8 mouse cellular contexts compared by ENCODE assay signal in the genomic region with DNA sequence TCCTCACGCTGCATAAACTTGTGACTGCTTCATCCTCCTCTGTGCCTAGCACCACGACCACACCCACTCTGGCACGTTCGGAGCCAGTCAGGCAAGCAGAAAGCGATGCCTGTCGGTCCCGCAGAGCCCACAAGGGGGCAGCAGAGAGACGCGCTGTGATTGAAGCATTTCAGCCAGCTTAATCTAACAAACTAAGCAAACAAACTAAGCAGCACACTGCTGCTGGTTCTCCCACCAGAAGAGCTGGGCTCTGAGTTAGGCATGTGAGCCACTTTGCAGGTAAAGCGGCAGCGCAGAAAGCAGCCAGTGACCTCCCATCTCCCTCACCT. TPM values are rescaled to one million over a fixed set of nuclear protein-coding genes. Genes with fewer than 3 reads are reported as not detected.
DNase-seq lines count a peak whose midpoint lies in the region; ATAC-seq and TF ChIP-seq lines count a peak whose summit lies in the region.

No protein-coding gene starts in this region.

- peak; percentile 95 to 97 for TF ChIP-seq CTCF in CH12.LX (conservative IDR thresholded peaks at IDR 0.05 in 1 of 2, IDR thresholded peaks at IDR 0.05 in 1 of 2; ENCODE audit: low read depth in 2 of 2, low read length in 2 of 2)

- in situ Hi-C loops in CH12.LX (cut with MboI; ENCODE audit: low pct_ligation_motif_present, low pct_unique_long_range_greater_than_20kb, low sequenced_read_pairs): loop anchor here (10.0 kb wide), 1 partner anchor 153 kb away; the partner anchor contains the start of gene Htr6

- WGBS in forebrain, embryonic 12.5 days: 2% methylated on average over 11 of the region's 11 CpGs
- WGBS in heart, embryonic 16.5 days: under 1% methylated on average over 11 of the region's 11 CpGs
- 3% methylated on average over 11 of the region's 11 CpGs for WGBS in liver, embryonic 13.5 days (ENCODE audit: insufficient replicate concordance)
- under 1% methylated on average over 11 of the region's 11 CpGs for WGBS in neural tube, embryonic 11.5 days
- WGBS in stomach, embryonic 16.5 days: 2% methylated on average over 11 of the region's 11 CpGs

- no peaks in the 10 kb centered on the region for H3K79me2 ChIP-seq in CH12.LX (replicated peaks; ENCODE audit: control insufficient read depth, extremely low read depth, insufficient read depth, poor library complexity, severe bottlenecking)

- peaks cover 6% of the 10 kb centered on the region for H3K9me3 ChIP-seq in CH12.LX (replicated peaks; ENCODE audit: low read length)
- 0 out of 2 replicates have a peak, but pooled peaks cover 4% of the 10 kb centered on the region for H3K9me3 ChIP-seq in forebrain, embryonic 12.5 days
- 0 out of 2 replicates have a peak, but pooled peaks cover 2% of the 10 kb centered on the region for H3K9me3 ChIP-seq in heart, embryonic 16.5 days (replicated peaks; ENCODE audit: control insufficient read depth, low read length)
- H3K9me3 ChIP-seq in liver, embryonic 13.5 days (replicated peaks): no peaks in the 10 kb centered on the region
- no peaks in the 10 kb centered on the region for H3K9me3 ChIP-seq in neural tube, embryonic 11.5 days (ENCODE audit: control insufficient read depth, low read length)
- H3K9me3 ChIP-seq in stomach, embryonic 16.5 days (replicated peaks; ENCODE audit: control insufficient read depth, low read length): peaks cover 4% of the 10 kb centered on the region; the same call in 1 of the 2 replicates

- no peaks in the 10 kb centered on the region for H3K36me3 ChIP-seq in CH12.LX (replicated peaks in 1 of 2; ENCODE audit: control insufficient read depth in 1 of 2, insufficient read depth in 1 of 2, low read length in 1 of 2)
- no peaks in the 10 kb centered on the region for H3K36me3 ChIP-seq in forebrain, embryonic 12.5 days (replicated peaks)
- H3K36me3 ChIP-seq in heart, embryonic 16.5 days (ENCODE audit: control insufficient read depth, insufficient read depth): no peaks in the 10 kb centered on the region
- no peaks in the 10 kb centered on the region for H3K36me3 ChIP-seq in liver, embryonic 13.5 days
- no peaks in the 10 kb centered on the region for H3K36me3 ChIP-seq in neural tube, embryonic 11.5 days (ENCODE audit: control insufficient read depth, insufficient read depth, low read length)
- no peaks in the 10 kb centered on the region for H3K36me3 ChIP-seq in stomach, embryonic 16.5 days (ENCODE audit: control insufficient read depth, insufficient read depth, low read length)

- peak; percentile 95 for TF ChIP-seq RAD21 in CH12.LX (IDR thresholded peaks at IDR 0.05; ENCODE audit: low read depth, low read length)

- no peak for TF ChIP-seq POLR2A in CH12.LX (IDR thresholded peaks at IDR 0.05; ENCODE audit: low read depth, low read length)

- H3K4me3 ChIP-seq in CH12.LX (replicated peaks in 1 of 3; ENCODE audit: low read depth in 2 of 3, low read length in 2 of 3, poor library complexity in 1 of 3): no peak overlapping the region
- H3K4me3 ChIP-seq in forebrain, embryonic 12.5 days (replicated peaks): 0 out of 2 replicates have a peak overlapping the region, but pooled peaks have one; percentile 14
- H3K4me3 ChIP-seq in heart, embryonic 16.5 days (ENCODE audit: low read length): 0 out of 2 replicates have a peak overlapping the region, but pooled peaks have one; percentile 19
- H3K4me3 ChIP-seq in liver, embryonic 13.5 days (replicated peaks): no peak overlapping the region
- H3K4me3 ChIP-seq in neural tube, embryonic 11.5 days (ENCODE audit: low read depth, low read length): no peak overlapping the region
- peak overlapping the region; percentile 4; the same call in 1 of the 2 replicates for H3K4me3 ChIP-seq in stomach, embryonic 16.5 days (replicated peaks; ENCODE audit: low read length)

- H3K27me3 ChIP-seq in CH12.LX (replicated peaks): peaks cover 13% of the 10 kb centered on the region
- H3K27me3 ChIP-seq in forebrain, embryonic 12.5 days: peaks cover 3% of the 10 kb centered on the region; the same call in 1 of the 2 replicates
- H3K27me3 ChIP-seq in heart, embryonic 16.5 days (ENCODE audit: control insufficient read depth, insufficient read depth, low read length): peaks cover 4% of the 10 kb centered on the region
- H3K27me3 ChIP-seq in liver, embryonic 13.5 days: 0 out of 2 replicates have a peak, but pooled peaks cover 6% of the 10 kb centered on the region
- no peaks in the 10 kb centered on the region for H3K27me3 ChIP-seq in neural tube, embryonic 11.5 days (ENCODE audit: control insufficient read depth, insufficient read depth, low read length)
- H3K27me3 ChIP-seq in stomach, embryonic 16.5 days (ENCODE audit: control insufficient read depth, insufficient read depth, low read length): no peaks in the 10 kb centered on the region

- no peak overlapping the region for H3K27ac ChIP-seq in CH12.LX (ENCODE audit: insufficient read depth, low read depth)
- H3K27ac ChIP-seq in forebrain, embryonic 12.5 days: no peak overlapping the region
- no peak overlapping the region for H3K27ac ChIP-seq in heart, embryonic 16.5 days (ENCODE audit: low read length)
- no peak overlapping the region for H3K27ac ChIP-seq in liver, embryonic 13.5 days
- H3K27ac ChIP-seq in neural tube, embryonic 11.5 days (ENCODE audit: low read depth, low read length): no peak overlapping the region
- no peak overlapping the region for H3K27ac ChIP-seq in stomach, embryonic 16.5 days (ENCODE audit: low read length)

- dilution Hi-C loops in CH12.LX (cut with MboI; ENCODE audit: extremely low pct_ligation_motif_present, extremely low pct_unique_long_range_greater_than_20kb, low sequenced_read_pairs): no loop called here

- H3K9ac ChIP-seq in CH12.LX (ENCODE audit: insufficient read depth, low read depth): no peak overlapping the region
- no peak overlapping the region for H3K9ac ChIP-seq in forebrain, embryonic 12.5 days
- H3K9ac ChIP-seq in heart, embryonic 16.5 days (ENCODE audit: low read length): no peak overlapping the region
- H3K9ac ChIP-seq in liver, embryonic 13.5 days: no peak overlapping the region
- H3K9ac ChIP-seq in neural tube, embryonic 11.5 days (ENCODE audit: low read length): no peak overlapping the region
- H3K9ac ChIP-seq in stomach, embryonic 16.5 days (ENCODE audit: low read length): no peak overlapping the region

- DNase-seq in CH12.LX (ENCODE audit: extremely low read depth): peak; percentile 87
- DNase-seq in c-Kit-positive CD71-positive TER-119-positive erythroid progenitor cells, embryonic 14.5 days (ENCODE audit: low spot score): peak; percentile 78
- DNase-seq in kidney, postnatal 25 days: peak; percentile 93 to 98
- DNase-seq in liver, embryonic 13.5 days: peak; percentile 75
- peak; percentile 94 for DNase-seq in neural tube, embryonic 11.5 days (ENCODE audit: low spot score)

- no peak for TF ChIP-seq EP300 in CH12.LX (IDR thresholded peaks at IDR 0.05; ENCODE audit: low read length)

- peaks cover 3 to 10% of the 10 kb centered on the region in 2 experiments; a peak in 3 of 4 replicates for H3K4me1 ChIP-seq in CH12.LX (ENCODE audit: control insufficient read depth in 1 of 2, insufficient read depth in 2 of 2)
- H3K4me1 ChIP-seq in forebrain, embryonic 12.5 days: no peaks in the 10 kb centered on the region
- peaks cover 3% of the 10 kb centered on the region; the same call in 1 of the 2 replicates for H3K4me1 ChIP-seq in heart, embryonic 16.5 days (ENCODE audit: control insufficient read depth, insufficient read depth, low read length)
- peaks cover 7% of the 10 kb centered on the region for H3K4me1 ChIP-seq in liver, embryonic 13.5 days (replicated peaks)
- H3K4me1 ChIP-seq in neural tube, embryonic 11.5 days (ENCODE audit: control insufficient read depth, insufficient read depth, low read length): no peaks in the 10 kb centered on the region
- H3K4me1 ChIP-seq in stomach, embryonic 16.5 days (ENCODE audit: control insufficient read depth, insufficient read depth, low read length): no peaks in the 10 kb centered on the region

- H3K4me2 ChIP-seq in CH12.LX (ENCODE audit: insufficient read depth, low read depth, poor library complexity, severe bottlenecking): 0 out of 2 replicates have a peak overlapping the region, but pooled peaks have one; percentile 8
- peak overlapping the region; percentile 44 for H3K4me2 ChIP-seq in forebrain, embryonic 12.5 days
- H3K4me2 ChIP-seq in heart, embryonic 16.5 days (ENCODE audit: low read depth, low read length): peak overlapping the region; percentile 56
- H3K4me2 ChIP-seq in liver, embryonic 13.5 days: peak overlapping the region; percentile 21; the same call in 1 of the 2 replicates
- H3K4me2 ChIP-seq in neural tube, embryonic 11.5 days (ENCODE audit: low read depth): peak overlapping the region; percentile 31
- peak overlapping the region; percentile 42 for H3K4me2 ChIP-seq in stomach, embryonic 16.5 days (ENCODE audit: low read depth, low read length)

- ATAC-seq in forebrain, embryonic 12.5 days (ENCODE audit: low FRiP score): peak; percentile 71
- ATAC-seq in heart, embryonic 16.5 days (replicated peaks; ENCODE audit: extremely low read depth, insufficient read depth, low FRiP score): 0 out of 2 replicates have a peak, but pooled peaks have one; percentile 23
- ATAC-seq in liver, embryonic 13.5 days (ENCODE audit: low read depth): peak; percentile 55
- no peak for ATAC-seq in neural tube, embryonic 11.5 days (ENCODE audit: insufficient read depth, low FRiP score, low TSS enrichment)
- peak; percentile 82; the same call in 1 of the 2 replicates for ATAC-seq in stomach, embryonic 16.5 days (ENCODE audit: insufficient read depth, low FRiP score)

RNA-seq across cellular contexts. Expression of gene Otud3, which starts 8.3 kb away (rescaled TPM):
- 5.5 and 6.3 TPM in 2 replicates for total RNA-seq in CH12.LX (2012; rRNA removed)
- total RNA-seq in CH12.LX (2014; rRNA removed): 2.8 and 3.2 TPM in 2 replicates
- polyA plus RNA-seq in CH12.LX (2012; ENCODE audit: insufficient read length, low read depth): 5.4 TPM in 2 replicates
- 3.5 and 4.0 TPM in 2 replicates for polyA plus RNA-seq in forebrain, embryonic 12.5 days (2016; fragmentation: Nextera tagmentation; extraction: Ambion mirVana)
- polyA plus RNA-seq in heart, embryonic 16.5 days (2015; fragmentation: Nextera tagmentation; extraction: Ambion mirVana): 3.0 and 3.3 TPM in 2 replicates
- 1.6 and 1.9 TPM in 2 replicates for polyA plus RNA-seq in liver, embryonic 13.5 days (2015; fragmentation: Nextera tagmentation; extraction: Ambion mirVana)
- 2.8 and 3.3 TPM in 2 replicates for polyA plus RNA-seq in neural tube, embryonic 11.5 days (2014; fragmentation: Nextera tagmentation; extraction: Ambion mirVana)
- 3.5 and 3.7 TPM in 2 replicates for polyA plus RNA-seq in stomach, embryonic 16.5 days (2015; fragmentation: Nextera tagmentation; extraction: Ambion mirVana)

RNA-seq across cellular contexts. Expression of gene Pla2g2e, which starts 44.4 kb away (rescaled TPM):
- total RNA-seq in CH12.LX (2012; rRNA removed): 0.30 and 0.50 TPM in 2 replicates
- total RNA-seq in CH12.LX (2014; rRNA removed): not detected in 2 replicates
- polyA plus RNA-seq in CH12.LX (2012; ENCODE audit: insufficient read length, low read depth): not detected in 2 replicates
- not detected in 2 replicates for polyA plus RNA-seq in forebrain, embryonic 12.5 days (2016; fragmentation: Nextera tagmentation; extraction: Ambion mirVana)
- polyA plus RNA-seq in heart, embryonic 16.5 days (2015; fragmentation: Nextera tagmentation; extraction: Ambion mirVana): 0.18 TPM in 1 of 2 replicates, not detected in the other
- polyA plus RNA-seq in liver, embryonic 13.5 days (2015; fragmentation: Nextera tagmentation; extraction: Ambion mirVana): not detected in 2 replicates
- polyA plus RNA-seq in neural tube, embryonic 11.5 days (2014; fragmentation: Nextera tagmentation; extraction: Ambion mirVana): not detected in 2 replicates
- polyA plus RNA-seq in stomach, embryonic 16.5 days (2015; fragmentation: Nextera tagmentation; extraction: Ambion mirVana): not detected in 2 replicates

RNA-seq across cellular contexts. Expression of gene Rnf186, which starts 44.8 kb away (rescaled TPM):
- not detected in 2 replicates for total RNA-seq in CH12.LX (2012; rRNA removed)
- not detected in 2 replicates for total RNA-seq in CH12.LX (2014; rRNA removed)
- not detected in 2 replicates for polyA plus RNA-seq in CH12.LX (2012; ENCODE audit: insufficient read length, low read depth)
- polyA plus RNA-seq in forebrain, embryonic 12.5 days (2016; fragmentation: Nextera tagmentation; extraction: Ambion mirVana): not detected in 2 replicates
- 0.29 and 0.66 TPM in 2 replicates for polyA plus RNA-seq in heart, embryonic 16.5 days (2015; fragmentation: Nextera tagmentation; extraction: Ambion mirVana)
- 0.08 and 0.12 TPM in 2 replicates for polyA plus RNA-seq in liver, embryonic 13.5 days (2015; fragmentation: Nextera tagmentation; extraction: Ambion mirVana)
- polyA plus RNA-seq in neural tube, embryonic 11.5 days (2014; fragmentation: Nextera tagmentation; extraction: Ambion mirVana): not detected in 2 replicates
- 19.3 and 25.1 TPM in 2 replicates for polyA plus RNA-seq in stomach, embryonic 16.5 days (2015; fragmentation: Nextera tagmentation; extraction: Ambion mirVana)

RNA-seq across cellular contexts. Expression of gene Gm13030, which starts 48.3 kb away (rescaled TPM):
- total RNA-seq in CH12.LX (2012; rRNA removed) (not detected in 2 replicates), CH12.LX (2014; rRNA removed) (not detected in 2 replicates)
- polyA plus RNA-seq in CH12.LX (2012; ENCODE audit: insufficient read length, low read depth): not detected in 2 replicates
- not detected in 2 replicates for polyA plus RNA-seq in forebrain, embryonic 12.5 days (2016; fragmentation: Nextera tagmentation; extraction: Ambion mirVana)
- polyA plus RNA-seq in heart, embryonic 16.5 days (2015; fragmentation: Nextera tagmentation; extraction: Ambion mirVana): not detected in 2 replicates
- polyA plus RNA-seq in liver, embryonic 13.5 days (2015; fragmentation: Nextera tagmentation; extraction: Ambion mirVana): not detected in 2 replicates
- polyA plus RNA-seq in neural tube, embryonic 11.5 days (2014; fragmentation: Nextera tagmentation; extraction: Ambion mirVana): not detected in 2 replicates
- polyA plus RNA-seq in stomach, embryonic 16.5 days (2015; fragmentation: Nextera tagmentation; extraction: Ambion mirVana): not detected in 2 replicates

RNA-seq across cellular contexts. Expression of gene Tmco4, which starts 50.6 kb away (rescaled TPM):
- 22.2 and 23.2 TPM in 2 replicates for total RNA-seq in CH12.LX (2012; rRNA removed)
- total RNA-seq in CH12.LX (2014; rRNA removed): 16.1 and 20.3 TPM in 2 replicates
- polyA plus RNA-seq in CH12.LX (2012; ENCODE audit: insufficient read length, low read depth): 19.2 and 21.7 TPM in 2 replicates
- polyA plus RNA-seq in forebrain, embryonic 12.5 days (2016; fragmentation: Nextera tagmentation; extraction: Ambion mirVana): 0.88 and 0.96 TPM in 2 replicates
- polyA plus RNA-seq in heart, embryonic 16.5 days (2015; fragmentation: Nextera tagmentation; extraction: Ambion mirVana): 7.0 and 8.3 TPM in 2 replicates
- 1.5 and 1.9 TPM in 2 replicates for polyA plus RNA-seq in liver, embryonic 13.5 days (2015; fragmentation: Nextera tagmentation; extraction: Ambion mirVana)
- 0.78 and 1.7 TPM in 2 replicates for polyA plus RNA-seq in neural tube, embryonic 11.5 days (2014; fragmentation: Nextera tagmentation; extraction: Ambion mirVana)
- 12.7 and 16.4 TPM in 2 replicates for polyA plus RNA-seq in stomach, embryonic 16.5 days (2015; fragmentation: Nextera tagmentation; extraction: Ambion mirVana)

Comparison
In these comparisons a context has a peak if more than half of its experiments do, and no peak if none do; other contexts are left out.
1. H3K4me3 ChIP-seq: peak in forebrain, embryonic 12.5 days (single experiment), heart, embryonic 16.5 days (single experiment) and stomach, embryonic 16.5 days (single experiment); none in CH12.LX (0 of 3), liver, embryonic 13.5 days (single experiment) and neural tube, embryonic 11.5 days (single experiment).
2. RNA of gene Rnf186, which starts 44.8 kb away (polyA plus RNA-seq): 19.3 to 25.1 TPM in stomach, embryonic 16.5 days; 0.29 to 0.66 TPM in heart, embryonic 16.5 days, 0.08 to 0.12 TPM in liver, embryonic 13.5 days, not detected in CH12.LX, not detected in forebrain, embryonic 12.5 days and not detected in neural tube, embryonic 11.5 days; every median in the first group is over 10 times any median in the second.
3. Peak in every context shown above with its lines, with median percentiles within 50 percentile points of each other: DNase-seq and H3K4me2 ChIP-seq.